Mouse (Mus musculus) adipocyte (in vitro differentiated cells): Measurements from ENCODE around the gene Osbpl9.

Experiments
- DNase-seq: peaks from one replicate; pipeline ENCODE4 v3.0.0-alpha.2; 2016; ENCODE audit warnings: low spot score

Osbpl9 gene

GRCm38 (mm10) chr4:109201582-109202424, at the start of gene Osbpl9:
Gene Osbpl9 (minus strand): TSS chr4:109202272.
- DNase-seq = peak; percentile 96

GRCm38 (mm10) chr4:109251605-109252004, 49.5 kb upstream of the Osbpl9 start:
- DNase-seq = no peak

- peak; percentile 69 for DNase-seq
Measured at GRCm38 (mm10) chr4:109245016-109245620, 43.0 kb upstream of the Osbpl9 start.

GRCm38 (mm10) chr4:109244506-109244905, 42.4 kb upstream of the Osbpl9 start:
- no peak for DNase-seq

- peak; percentile 90 for DNase-seq
Measured at GRCm38 (mm10) chr4:109241934-109242333, 39.9 kb upstream of the Osbpl9 start.

- no peak for DNase-seq
Measured at GRCm38 (mm10) chr4:109241221-109241620, 39.1 kb upstream of the Osbpl9 start.

GRCm38 (mm10) chr4:109238428-109239268, 36.6 kb upstream of the Osbpl9 start:
- DNase-seq = peak; percentile 46

- DNase-seq = no peak
Measured at GRCm38 (mm10) chr4:109236186-109236879, 34.3 kb upstream of the Osbpl9 start.

- peak; percentile 81 for DNase-seq
Measured at GRCm38 (mm10) chr4:109234806-109235350, 32.8 kb upstream of the Osbpl9 start.

- DNase-seq = no peak
Measured at GRCm38 (mm10) chr4:109234185-109234584, 32.1 kb upstream of the Osbpl9 start, which contains the start of gene Calr4. Gene Calr4 (plus strand): TSS chr4:109234485.

GRCm38 (mm10) chr4:109229766-109230279, 27.8 kb upstream of the Osbpl9 start:
- DNase-seq = no peak

GRCm38 (mm10) chr4:109226071-109226470, 24.0 kb upstream of the Osbpl9 start:
- no peak for DNase-seq

- DNase-seq = no peak
Measured at GRCm38 (mm10) chr4:109225606-109226005, 23.5 kb upstream of the Osbpl9 start.

GRCm38 (mm10) chr4:109224762-109225552, 22.9 kb upstream of the Osbpl9 start:
- DNase-seq = peak; percentile 91

GRCm38 (mm10) chr4:109222001-109222400, 19.9 kb upstream of the Osbpl9 start:
- no peak for DNase-seq

- no peak for DNase-seq
Measured at GRCm38 (mm10) chr4:109220441-109220940, 18.4 kb upstream of the Osbpl9 start.

GRCm38 (mm10) chr4:109218008-109218407, 15.9 kb upstream of the Osbpl9 start:
- no peak for DNase-seq

GRCm38 (mm10) chr4:109213986-109214385, 11.9 kb upstream of the Osbpl9 start:
- DNase-seq = no peak

- no peak for DNase-seq
Measured at GRCm38 (mm10) chr4:109210881-109211280, 8.8 kb upstream of the Osbpl9 start.

GRCm38 (mm10) chr4:109210253-109210652, 8.2 kb upstream of the Osbpl9 start:
- peak; percentile 53 for DNase-seq
